Mouse (Mus musculus): ENCODE results near the gene Pim3.

Pim3 gene

DNA sequence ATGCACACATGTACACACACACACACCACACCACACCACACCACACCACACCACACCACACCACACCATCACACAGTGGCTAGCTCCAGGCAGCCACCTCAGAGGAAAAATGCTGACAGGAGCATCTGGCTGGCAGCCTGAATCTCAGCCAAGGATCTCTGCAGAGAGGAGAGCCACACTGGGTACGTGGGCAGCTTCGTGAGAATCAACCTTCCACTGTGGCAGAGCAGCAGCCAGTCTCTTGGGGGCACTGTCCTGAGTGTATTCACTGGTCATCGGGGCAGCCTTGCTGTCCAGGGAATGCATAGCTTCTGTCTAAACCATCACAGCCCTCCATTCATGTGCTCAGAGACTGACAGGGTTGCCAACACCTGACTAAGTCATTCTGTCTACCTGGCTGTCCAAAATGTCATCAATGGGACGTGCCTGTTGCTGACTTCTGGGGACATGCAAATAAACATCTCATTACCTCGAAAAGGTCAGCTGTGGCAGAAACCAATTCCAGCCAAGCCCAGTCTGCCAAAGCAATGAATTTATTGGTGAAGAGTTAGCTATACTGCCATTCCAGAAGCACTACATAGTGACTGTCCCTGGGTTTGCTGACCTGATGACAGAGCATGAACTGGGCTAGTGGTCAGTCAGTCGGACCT, 32.1 kb upstream of the Pim3 start:
- CTCF ChIA-PET, result interaction anchor here (0.7 to 3.0 kb wide), 17 partner anchors 11 to 298 kb away, joined by 3 to 35 read pairs (median 5); partner anchors contain the start of genes Alg12 (in 1 of the 4), Hdac10 (in 1 of the 4) and Panx2 (in 1 of the 4)
- POLR2A ChIA-PET, result interaction anchor here (1.2 to 6.0 kb wide), 13 partner anchors 11 to 92 kb away, joined by 3 to 33 read pairs (median 6); partner anchors contain the start of genes Pim3 (in 3 of the 4) and Alg12 (in 1 of the 4)

DNA sequence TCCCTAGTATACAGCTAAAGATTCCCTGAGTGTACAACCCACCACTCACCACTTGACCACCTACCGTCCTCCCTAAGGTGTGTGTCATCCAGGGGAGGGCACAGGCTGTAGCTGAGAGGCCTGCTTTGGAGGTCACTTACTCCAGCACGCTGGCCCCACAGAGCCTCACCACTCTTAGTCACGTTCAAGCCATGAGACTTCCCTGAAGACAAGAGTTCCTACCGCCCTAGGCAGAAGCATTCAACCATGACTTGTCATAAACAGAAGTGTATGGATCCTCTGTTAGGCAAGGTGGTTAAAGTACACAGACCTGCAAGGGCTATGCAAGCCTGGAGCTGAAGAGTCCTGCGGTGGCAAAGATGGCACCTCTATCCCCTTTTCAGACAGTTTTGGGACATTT, 31.3 kb upstream of the Pim3 start:
- POLR2A ChIA-PET, result interaction anchor here (1.2 to 6.0 kb wide), 15 partner anchors 12 to 91 kb away, joined by 3 to 33 read pairs (median 5); partner anchors contain the start of genes Pim3 (in 2 of the 4) and Alg12 (in 1 of the 4)
- CTCF ChIA-PET, result interaction anchor here in 3 of 4 experiments (0.7 to 1.7 kb wide), 7 partner anchors 42 to 228 kb away, joined by 3 to 9 read pairs (median 3); partner anchors contain the start of gene Panx2 (in 1 of the 3)

DNA sequence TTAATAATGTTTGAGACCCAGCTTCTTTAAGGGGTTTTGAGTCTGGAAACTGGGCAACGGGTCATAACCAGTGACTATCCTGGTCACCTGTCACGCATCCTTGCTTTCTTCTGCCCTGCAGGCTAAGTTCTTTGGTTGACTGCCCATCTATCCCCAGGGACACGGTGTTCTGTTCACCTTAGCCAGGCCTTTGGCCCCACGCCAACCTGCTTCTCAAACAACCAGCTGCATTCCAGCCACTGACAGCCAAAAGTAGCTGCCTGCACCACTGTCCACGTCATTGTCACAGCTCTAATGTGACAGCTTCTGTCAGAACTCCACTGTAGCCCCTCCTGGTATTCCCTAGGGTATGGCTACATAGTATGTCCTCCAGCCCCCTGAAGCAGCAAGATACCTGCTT, 30.5 kb upstream of the Pim3 start:
- ChIA-PET CTCF (interaction anchor here (0.5 to 1.6 kb wide), 10 partner anchors 20 to 148 kb away, joined by 3 to 6 read pairs (median 4); no protein-coding TSS in a partner anchor), POLR2A (interaction anchor here (0.5 to 6.0 kb wide), 18 partner anchors 12 to 90 kb away, joined by 3 to 33 read pairs (median 4); partner anchors contain the start of genes Pim3 (in 2 of the 4) and Alg12 (in 1 of the 4))

DNA sequence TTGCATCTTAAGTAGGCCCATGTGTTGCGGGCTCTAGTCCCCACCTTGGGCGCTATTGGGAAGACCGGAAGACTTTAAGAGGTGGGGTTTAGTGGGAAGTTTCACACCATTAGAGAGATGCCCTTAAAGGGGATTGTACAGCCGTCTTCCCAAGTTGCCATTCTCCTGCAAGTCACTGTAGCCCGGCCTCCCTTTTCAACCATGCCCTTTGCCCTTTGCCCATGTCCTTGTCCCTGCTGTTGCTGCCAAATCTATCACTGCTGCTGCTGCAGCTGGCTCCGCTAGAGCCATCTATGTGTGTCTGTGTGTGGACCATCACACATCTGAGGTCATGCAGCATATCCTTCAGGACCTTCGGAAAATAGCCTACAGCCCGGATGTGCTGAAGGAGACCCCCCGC, 29.4 kb upstream of the Pim3 start:
- ChIA-PET POLR2A (interaction anchor here in 3 of 4 experiments (0.6 to 6.0 kb wide), 9 partner anchors 20 to 313 kb away, joined by 3 to 33 read pairs (median 5); partner anchors contain the start of gene Pim3 (in 1 of the 3)), CTCF (interaction anchor here in 3 of 4 experiments (0.9 to 1.9 kb wide), 6 partner anchors 19 to 89 kb away, joined by 3 to 8 read pairs (median 4); no protein-coding TSS in a partner anchor)

DNA sequence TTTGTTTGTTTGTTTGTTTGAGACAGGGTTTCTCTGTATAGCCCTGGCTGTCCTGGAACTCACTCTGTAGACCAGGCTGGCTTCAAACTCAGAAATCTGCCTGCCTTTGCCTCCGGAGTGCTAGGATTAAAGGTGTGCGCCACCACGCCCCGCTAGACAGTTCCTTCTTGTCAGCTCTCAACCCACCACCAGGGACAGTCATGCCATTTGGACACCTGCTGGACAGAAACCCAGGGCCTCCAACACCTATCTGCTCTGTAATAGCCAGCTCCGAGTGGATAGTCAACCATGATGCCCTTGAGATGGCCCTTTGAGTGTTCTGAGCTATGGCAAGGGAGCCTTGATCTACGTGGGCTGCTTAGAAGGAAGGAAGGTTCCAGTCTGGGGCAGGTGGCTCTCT, 26.0 kb upstream of the Pim3 start:
- CTCF ChIA-PET, result interaction anchor here (0.6 to 2.5 kb wide), 34 partner anchors 8 to 293 kb away, joined by 3 to 51 read pairs (median 6); partner anchors contain the start of genes Alg12 (in 1 of the 4), Hdac10 (in 1 of the 4), Pim3 (in 1 of the 4) and Selenoo (in 1 of the 4)
- POLR2A ChIA-PET, result interaction anchor here in 3 of 4 experiments (0.6 to 3.2 kb wide), 41 partner anchors 8 to 593 kb away, joined by 3 to 141 read pairs (median 11); partner anchors contain the start of genes Pim3 (in 3 of the 3), Alg12 (in 1 of the 3), C730034F03Rik (in 1 of the 3) and Creld2 (in 1 of the 3)

DNA sequence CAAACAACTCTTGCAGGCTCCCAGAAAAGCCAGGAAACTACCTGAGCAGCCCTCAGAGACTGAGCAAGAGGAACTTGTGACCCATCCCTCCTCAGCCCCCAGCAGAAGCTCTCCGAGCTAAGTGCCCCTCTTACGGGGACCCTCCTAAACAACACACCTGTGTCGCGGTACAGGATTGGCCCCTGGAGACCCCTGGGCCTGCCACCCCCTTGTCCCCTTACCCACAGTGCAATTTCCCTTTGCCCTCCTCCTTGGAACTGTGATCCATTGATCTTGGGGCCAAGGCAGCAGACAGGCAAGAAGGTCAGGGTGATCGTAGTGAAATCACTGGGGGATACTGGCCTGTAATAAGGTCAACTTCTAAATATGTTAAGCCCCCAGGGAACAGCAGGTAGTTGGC, 25.4 kb upstream of the Pim3 start:
- ChIA-PET POLR2A (interaction anchor here in 3 of 4 experiments (0.5 to 3.2 kb wide), 71 partner anchors 9 to 593 kb away, joined by 3 to 141 read pairs (median 5); partner anchors contain the start of genes Alg12 (in 3 of the 3), Pim3 (in 3 of the 3), Creld2 (in 2 of the 3) and C730034F03Rik (in 1 of the 3)), CTCF (interaction anchor here (0.5 to 2.5 kb wide), 51 partner anchors 8 to 594 kb away, joined by 3 to 51 read pairs (median 5); partner anchors contain the start of genes Pim3 (in 2 of the 4), Alg12 (in 1 of the 4), Chkb (in 1 of the 4) and Creld2 (in 1 of the 4))

DNA sequence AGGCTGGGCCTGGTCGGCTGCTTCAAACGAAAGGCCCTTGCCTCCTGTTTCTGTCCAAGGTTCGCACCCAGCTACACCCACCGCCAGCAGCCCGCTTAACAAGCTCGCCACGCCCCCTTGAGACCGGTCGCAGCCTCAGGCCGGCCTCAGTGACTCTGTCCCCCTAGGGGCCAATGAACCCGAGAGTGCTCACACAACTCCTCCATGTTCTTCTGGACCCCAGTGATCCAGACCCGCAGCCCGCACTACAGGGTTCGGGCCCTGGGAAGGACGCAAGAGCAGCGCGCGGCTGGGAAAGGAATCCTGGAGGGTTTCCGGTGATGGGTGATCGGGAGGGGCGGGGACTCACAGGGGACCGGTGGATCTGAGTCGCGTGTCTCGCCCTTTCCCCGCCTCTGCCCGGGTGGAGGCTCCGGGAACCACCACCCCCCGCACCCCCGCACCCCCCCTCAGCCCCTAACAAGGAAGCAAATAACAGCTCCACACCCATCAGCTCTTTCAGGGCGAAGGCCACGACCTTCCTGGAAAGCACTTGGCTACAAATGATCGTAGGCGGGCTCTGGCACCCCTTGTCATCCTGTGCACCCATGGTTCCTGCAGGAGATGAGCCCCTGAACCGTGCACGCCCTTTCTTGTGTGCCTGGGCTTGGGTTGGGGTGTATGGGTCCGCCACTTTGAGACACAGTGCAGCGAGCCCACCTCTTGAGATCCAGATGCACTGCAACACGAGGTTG, 24.6 kb upstream of the Pim3 start:
- CTCF ChIA-PET, result interaction anchor here (0.5 to 2.5 kb wide), 44 partner anchors 9 to 593 kb away, joined by 3 to 51 read pairs (median 5); partner anchors contain the start of genes Pim3 (in 2 of the 4), Alg12 (in 1 of the 4), Chkb (in 1 of the 4) and Creld2 (in 1 of the 4)
- POLR2A ChIA-PET, result interaction anchor here (0.5 to 3.2 kb wide), 83 partner anchors 9 to 589 kb away, joined by 3 to 141 read pairs (median 5); partner anchors contain the start of genes Pim3 (in 4 of the 4), Alg12 (in 3 of the 4), Creld2 (in 2 of the 4) and Dennd6b (in 1 of the 4)

DNA sequence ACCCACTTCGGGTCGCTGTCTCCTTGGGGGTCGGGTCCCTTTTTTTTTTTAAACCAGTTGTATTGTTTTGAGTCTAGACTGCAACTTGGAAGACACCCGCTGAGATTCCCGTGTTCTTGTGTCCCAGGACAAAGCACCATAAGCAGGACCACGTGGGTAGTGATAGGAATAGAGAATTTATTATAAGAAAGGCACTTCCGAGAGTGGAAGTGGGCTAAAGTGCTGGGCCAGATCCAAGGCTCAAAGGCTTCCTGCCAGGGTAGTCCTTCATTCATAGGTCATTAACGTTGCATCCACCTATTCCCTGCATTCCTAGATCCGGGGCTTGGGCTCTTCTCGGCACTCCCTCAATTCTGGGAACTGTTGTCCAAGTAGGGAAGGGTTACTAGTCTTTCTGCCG, 24.0 kb upstream of the Pim3 start:
- CTCF ChIA-PET, result interaction anchor here (0.6 to 2.5 kb wide), 14 partner anchors 10 to 136 kb away, joined by 3 to 51 read pairs (median 8); partner anchors contain the start of genes Alg12 (in 1 of the 4), Creld2 (in 1 of the 4) and Pim3 (in 1 of the 4)
- POLR2A ChIA-PET, result interaction anchor here (0.5 to 3.2 kb wide), 41 partner anchors 9 to 520 kb away, joined by 3 to 141 read pairs (median 11); partner anchors contain the start of genes Pim3 (in 4 of the 4), Alg12 (in 1 of the 4), Creld2 (in 1 of the 4) and Dennd6b (in 1 of the 4)

DNA sequence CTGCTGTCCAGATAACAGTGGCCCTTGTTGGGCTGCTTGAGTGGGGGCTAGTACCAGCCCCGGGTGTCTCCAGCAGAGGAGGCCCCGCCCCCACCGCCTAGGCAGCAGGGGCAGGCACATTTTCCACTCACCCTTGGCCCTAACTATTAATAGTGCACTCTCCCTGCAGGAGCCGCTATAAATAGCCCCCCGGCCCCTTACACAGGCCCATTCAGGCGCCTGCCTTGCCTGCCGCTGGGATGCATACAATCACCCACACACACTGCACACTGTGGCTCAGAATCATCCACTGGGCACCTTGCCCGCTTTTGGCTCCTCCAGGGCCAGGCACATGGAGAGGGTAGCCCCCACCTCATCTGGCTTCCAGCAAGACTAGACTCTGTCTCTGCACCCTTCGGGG, 22.7 kb upstream of the Pim3 start:
- POLR2A ChIA-PET, result interaction anchor here in 3 of 4 experiments (0.7 to 3.0 kb wide), 15 partner anchors 10 to 64 kb away, joined by 3 to 21 read pairs (median 4); partner anchors contain the start of gene Pim3 (in 3 of the 3)
- CTCF ChIA-PET, result interaction anchor here in 3 of 4 experiments (0.7 to 1.4 kb wide), 6 partner anchors 13 to 82 kb away, joined by 3 to 5 read pairs (median 3); partner anchors contain the start of gene Pim3 (in 2 of the 3)

DNA sequence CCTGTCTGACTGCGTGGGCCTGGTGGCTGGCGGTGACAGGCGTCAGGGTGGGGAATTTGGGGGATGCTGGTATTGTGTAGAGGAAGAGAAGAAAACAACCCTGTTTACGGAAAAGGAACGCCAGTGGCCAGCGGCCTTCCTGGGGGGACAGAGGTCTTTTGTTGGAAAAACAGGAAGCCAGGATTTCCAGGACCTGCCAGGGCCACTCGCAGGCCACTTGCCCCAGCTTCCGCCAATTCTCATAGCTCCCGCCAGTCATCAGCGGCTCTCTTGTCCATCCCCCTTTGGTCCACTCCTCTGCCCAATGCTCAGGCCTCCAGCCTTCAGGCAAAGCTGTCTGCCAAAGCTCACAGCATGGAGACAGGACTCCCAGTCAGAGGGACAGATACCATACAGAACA, 21.9 kb upstream of the Pim3 start:
- ChIA-PET POLR2A (interaction anchor here in 3 of 4 experiments (1.1 to 3.3 kb wide), 10 partner anchors 10 to 66 kb away, joined by 3 to 21 read pairs (median 4); partner anchors contain the start of gene Pim3 (in 2 of the 3)), CTCF (interaction anchor here in 3 of 4 experiments (0.9 to 1.4 kb wide), 7 partner anchors 10 to 81 kb away, joined by 3 to 7 read pairs (median 3); partner anchors contain the start of gene Pim3 (in 2 of the 3))

DNA sequence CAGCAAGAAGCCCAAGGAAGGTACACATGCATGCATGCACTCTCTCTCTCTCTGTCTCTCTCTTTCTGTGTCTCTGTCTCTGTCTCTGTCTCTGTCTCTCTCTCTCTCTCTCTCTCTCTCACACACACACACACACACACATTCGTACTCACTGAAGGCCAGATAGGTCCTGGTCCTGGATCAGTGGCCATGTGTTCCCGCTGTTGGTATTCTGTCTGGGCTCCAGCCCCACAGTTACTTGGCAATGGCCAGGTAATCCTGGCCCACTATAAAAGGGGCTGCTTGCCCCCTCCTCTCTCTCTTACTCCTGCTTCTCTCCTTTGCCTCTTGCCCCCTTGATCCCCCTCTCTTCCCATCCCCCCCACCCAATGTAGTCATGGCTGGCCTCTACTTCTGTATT, 20.8 kb upstream of the Pim3 start:
- ChIA-PET CTCF (interaction anchor here in 2 of 4 experiments (0.7 to 1.3 kb wide), 3 partner anchors 35 to 355 kb away, joined by 3 to 7 read pairs (median 6); partner anchors contain the start of gene Dennd6b (in 1 of the 2)), POLR2A (interaction anchor here in 3 of 4 experiments (0.7 to 3.3 kb wide), 9 partner anchors 9 to 65 kb away, joined by 3 to 20 read pairs (median 3); no protein-coding TSS in a partner anchor)

DNA sequence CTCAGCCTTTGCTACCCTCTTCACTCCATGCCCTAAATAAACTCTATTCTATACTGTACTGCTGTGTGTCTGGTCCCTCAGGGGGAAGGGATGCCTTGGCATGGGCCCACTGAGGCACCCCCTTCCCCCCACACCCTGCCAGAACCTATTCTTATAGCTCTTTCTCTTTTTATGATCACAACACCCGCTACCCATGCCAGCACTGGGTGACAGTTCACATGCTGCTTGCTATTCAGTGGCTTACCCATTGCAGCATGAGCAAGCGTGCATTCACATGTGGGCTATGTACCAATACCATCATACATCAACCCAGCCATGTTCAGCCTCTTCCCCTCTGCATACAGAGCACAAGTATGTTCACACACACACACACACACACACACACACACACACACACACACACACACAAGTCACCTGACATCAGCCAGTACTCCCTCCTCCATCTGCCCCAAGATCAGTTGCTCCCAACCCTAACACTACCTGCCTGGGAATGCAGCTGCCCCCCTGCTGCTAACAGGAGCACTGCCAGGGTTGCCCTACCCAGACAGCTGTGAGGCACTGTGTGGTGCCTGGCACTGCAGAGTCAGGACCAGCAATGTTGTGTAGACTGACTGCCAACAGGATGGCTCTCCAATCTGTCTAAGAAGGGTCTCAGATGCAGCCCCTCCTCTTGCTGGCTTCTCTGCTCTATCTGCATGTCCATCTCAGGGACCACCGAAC, 20.2 kb upstream of the Pim3 start:
- POLR2A ChIA-PET, result interaction anchor here in 3 of 4 experiments (0.7 to 3.3 kb wide), 10 partner anchors 8 to 73 kb away, joined by 3 to 20 read pairs (median 4); partner anchors contain the start of gene Pim3 (in 1 of the 3)
- CTCF ChIA-PET, result interaction anchor here in 2 of 4 experiments (0.6 to 1.3 kb wide), 3 partner anchors 20 to 354 kb away, joined by 6 to 7 read pairs (median 6); partner anchors contain the start of gene Dennd6b (in 1 of the 2)

DNA sequence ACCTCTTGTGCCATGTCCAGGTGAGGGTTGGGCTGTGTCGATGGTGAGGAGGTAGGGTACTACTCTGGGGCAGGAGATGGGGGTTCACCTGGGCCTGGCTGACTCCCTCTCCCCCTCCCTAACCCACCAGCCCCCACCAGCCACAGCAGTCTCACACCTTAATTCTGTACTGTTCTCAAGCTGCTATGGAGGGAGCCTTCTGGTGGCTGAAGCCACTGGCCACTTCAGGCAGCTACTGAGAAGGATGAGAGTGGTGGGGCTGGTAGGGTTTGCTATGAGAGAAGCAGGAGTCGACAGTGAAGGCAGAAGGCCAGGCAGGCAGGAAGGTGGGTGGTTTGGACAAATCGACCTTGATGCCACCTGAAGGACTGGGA, 19.7 kb upstream of the Pim3 start:
- ChIA-PET CTCF (no interaction called here), POLR2A (interaction anchor here in 2 of 4 experiments (1.0 to 3.3 kb wide), 5 partner anchors 10 to 73 kb away, joined by 3 to 20 read pairs (median 4); partner anchors contain the start of gene Pim3 (in 1 of the 2))

DNA sequence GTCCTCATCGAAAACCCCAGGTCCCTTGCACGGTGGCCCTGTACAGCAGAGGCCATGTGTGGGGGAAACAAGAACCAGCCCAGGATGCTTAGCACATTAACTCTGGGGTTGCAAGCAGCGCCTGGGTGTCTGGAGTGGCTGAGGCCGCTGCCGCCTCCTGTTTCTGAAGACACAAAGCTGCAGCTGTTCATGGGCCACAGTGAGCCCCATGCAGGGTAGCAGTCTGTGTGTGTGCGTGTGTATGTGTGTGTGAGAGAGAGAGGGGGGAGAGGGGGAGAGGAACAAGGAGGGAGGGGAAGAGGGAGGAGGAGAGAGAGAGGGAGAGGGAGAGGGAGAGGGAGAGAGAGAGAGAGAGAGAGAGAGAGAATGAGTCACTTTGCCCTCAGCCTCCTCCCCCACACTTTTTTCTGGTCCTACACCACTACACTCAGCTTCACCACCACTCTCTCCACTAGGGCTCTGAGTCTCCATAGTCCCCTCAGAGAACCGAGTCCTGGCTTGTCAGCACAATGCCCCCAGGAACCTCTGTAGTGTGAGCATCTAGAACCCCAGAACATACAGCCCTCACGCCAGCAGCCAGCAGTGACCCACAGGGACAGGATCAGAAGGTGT, 18.4 kb upstream of the Pim3 start:
- POLR2A ChIA-PET, result interaction anchor here in 2 of 4 experiments (0.6 to 4.7 kb wide), 11 partner anchors 9 to 96 kb away, joined by 3 to 27 read pairs (median 4); partner anchors contain the start of gene Pim3 (in 1 of the 2)
- CTCF ChIA-PET, result interaction anchor here in 1 of 4 experiments (0.9 kb wide), 1 partner anchor 33 kb away, joined by 3 read pairs; no protein-coding TSS in a partner anchor

DNA sequence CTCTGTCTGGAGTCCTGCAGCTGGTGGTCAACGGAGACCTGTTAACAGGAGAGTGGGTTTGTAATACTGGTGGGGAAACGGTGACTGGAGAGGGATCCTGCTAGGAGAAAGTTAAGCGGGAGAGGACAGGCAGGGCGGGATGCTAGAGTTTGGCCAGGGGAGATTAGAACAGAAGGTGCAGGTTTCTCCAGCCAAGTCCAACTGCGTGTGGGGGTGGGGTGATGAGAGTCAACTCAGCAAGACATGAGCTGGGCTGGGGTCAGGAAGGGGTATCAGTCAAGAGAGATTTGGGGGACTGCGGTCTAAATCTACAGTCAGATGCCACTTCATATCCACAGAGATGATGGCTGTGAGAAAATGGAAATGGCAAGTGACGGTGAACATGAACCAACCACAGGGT, 17.0 kb upstream of the Pim3 start:
- ChIA-PET POLR2A (interaction anchor here in 2 of 4 experiments (0.8 to 4.7 kb wide), 10 partner anchors 8 to 21 kb away, joined by 3 to 27 read pairs (median 6); partner anchors contain the start of gene Pim3 (in 2 of the 2)), CTCF (interaction anchor here in 3 of 4 experiments (0.8 to 1.4 kb wide), 5 partner anchors 9 to 283 kb away, joined by 3 to 5 read pairs (median 3); no protein-coding TSS in a partner anchor)

Data from embryonic stem cell, embryonic (primary cell).